Mouse (Mus musculus) lung, embryonic 16.5 days (tissue): Measurements from ENCODE around the gene Ranbp17. TPM values are rescaled to one million over a fixed set of nuclear protein-coding genes. Genes with fewer than 3 reads are reported as not detected.
A peak's percentile ranks its signal among the peaks of the same experiment; 100 is the strongest.

ENCODE experiments used
- ATAC-seq: fragments of 200-750 bp; cut with Nextera tagmentation; 2 replicates; pipeline ENCODE4 v1.8.0; 2017; ENCODE audit warnings: low read depth, mild to moderate bottlenecking, moderate library complexity
- H3K27ac ChIP-seq: fragments of 300-500 bp; sonication (generic); 2 replicates; pipeline ENCODE4 v1.5.1; 2014; ENCODE audit warnings: mild to moderate bottlenecking, control low read depth, low read length
- H3K27me3 ChIP-seq: fragments of 300-500 bp; sonication (generic); 2 replicates; pipeline ENCODE4 v1.6.1; 2014; ENCODE audit warnings: low read depth, low read length, mixed read lengths; ENCODE audit not compliant: control insufficient read depth, insufficient read depth
- H3K36me3 ChIP-seq: fragments of 300-500 bp; sonication (generic); 2 replicates; pipeline ENCODE4 v1.6.1; 2014; ENCODE audit warnings: low read length; ENCODE audit not compliant: control insufficient read depth, insufficient read depth
- H3K4me1 ChIP-seq: fragments of 300-500 bp; sonication (generic); replicated peaks from 2 replicates; pipeline ENCODE4 v1.6.1; 2014; ENCODE audit warnings: low read length, mixed read lengths; ENCODE audit not compliant: control insufficient read depth, insufficient read depth
- H3K4me2 ChIP-seq: fragments of 300-500 bp; sonication (generic); 2 replicates; pipeline ENCODE4 v1.6.1; 2014; ENCODE audit warnings: low read depth, low read length, control low read depth
- H3K4me3 ChIP-seq: fragments of 300-500 bp; sonication (generic); 2 replicates; pipeline ENCODE4 v1.5.1; 2014; ENCODE audit warnings: mild to moderate bottlenecking, low read length, control low read depth
- H3K9ac ChIP-seq: fragments of 300-500 bp; sonication (generic); 2 replicates; pipeline ENCODE4 v1.6.1; 2014; ENCODE audit warnings: low read length, control low read depth
- H3K9me3 ChIP-seq: fragments of 300-500 bp; sonication (generic); 2 replicates; pipeline ENCODE4 v1.6.1; 2016; ENCODE audit warnings: low read length; ENCODE audit not compliant: control insufficient read depth
- WGBS: fragments of 180-500 bp; shearing (Covaris S2); extraction: QIAGEN DNeasy Blood & Tissue Kit; methylation state at CpG from one replicate; pipeline ENCODE4 v1.1.7; 2014; 5-methylcytosine and 5-hydroxymethylcytosine counted together
- polyA plus RNA-seq: library from polyadenylated mRNA; unstranded; fragments of >200 nt; fragmentation: Nextera tagmentation; extraction: Ambion mirVana; gene quantifications from 2 replicates; pipeline ENCODE4 v1.2.1, GENCODE M21; 2015

Gene Ranbp17
- polyA plus RNA-seq, 1 experiment from 2014 or later, result 4.0 TPM

- peak; percentile 51; the same call in 1 of the 2 replicates for ATAC-seq
- WGBS, result 32% methylated on average over 20 of the region's 20 CpGs
- Histone ChIP-seq H3K9me3 (no peaks in the 10 kb centered on the region), H3K9ac (no peak overlapping the region), H3K4me1 (peaks cover 2% of the 10 kb centered on the region), H3K4me3 (no peak overlapping the region), H3K36me3 (no peaks in the 10 kb centered on the region), H3K27me3 (peaks cover 23% of the 10 kb centered on the region), H3K4me2 (no peak overlapping the region), H3K27ac (no peak overlapping the region)
Observed at GRCm38 (mm10) chr11:33176525-33177245, 336.9 kb downstream of the Ranbp17 start.

- no peak overlapping the region for H3K9ac ChIP-seq
- H3K36me3 ChIP-seq, result no peaks in the 10 kb centered on the region
- H3K4me2 ChIP-seq, result no peak overlapping the region
- peaks cover 2% of the 10 kb centered on the region for H3K4me1 ChIP-seq
- H3K4me3 ChIP-seq, result no peak overlapping the region
- ATAC-seq, result no peak
- H3K27me3 ChIP-seq, result peaks cover 23% of the 10 kb centered on the region
- H3K27ac ChIP-seq, result no peak overlapping the region
- WGBS, result 34% methylated on average over 2 of the region's 3 CpGs
- no peaks in the 10 kb centered on the region for H3K9me3 ChIP-seq
Observed at GRCm38 (mm10) chr11:33175768-33176167, 337.8 kb downstream of the Ranbp17 start.

GRCm38 (mm10) chr11:33170489-33170888 lies 343.1 kb downstream of the Ranbp17 start:
- H3K4me1 ChIP-seq, result no peaks in the 10 kb centered on the region
- H3K4me3 ChIP-seq, result no peak overlapping the region
- 11% methylated on average over 9 of the region's 9 CpGs for WGBS
- peaks cover 5% of the 10 kb centered on the region for H3K27me3 ChIP-seq
- no peak overlapping the region for H3K27ac ChIP-seq
- ATAC-seq, result no peak
- no peaks in the 10 kb centered on the region for H3K9me3 ChIP-seq
- H3K36me3 ChIP-seq, result no peaks in the 10 kb centered on the region
- H3K9ac ChIP-seq, result no peak overlapping the region
- no peak overlapping the region for H3K4me2 ChIP-seq

GRCm38 (mm10) chr11:33162998-33163506 lies 350.5 kb downstream of the Ranbp17 start, which contains the start of gene Npm1:
Gene Npm1, minus strand, starts transcription at chr11:33163206.
- Histone ChIP-seq H3K27ac (peak within 1 kb of the TSS; percentile 97), H3K36me3 (peaks cover 10% of the 10 kb centered on the region), H3K4me2 (peak within 1 kb of the TSS; percentile 83), H3K27me3 (no peaks in the 10 kb centered on the region), H3K4me1 (peaks cover 8% of the 10 kb centered on the region; the same call in 1 of the 2 replicates), H3K9me3 (no peaks in the 10 kb centered on the region), H3K9ac (peak within 1 kb of the TSS; percentile 96), H3K4me3 (peak within 1 kb of the TSS; percentile 98)
- ATAC-seq, result peak; percentile 97
- 2% methylated on average over 49 of the region's 49 CpGs for WGBS

- H3K4me1 ChIP-seq, result peaks cover 8% of the 10 kb centered on the region; the same call in 1 of the 2 replicates
- 2% methylated on average over 52 of the region's 53 CpGs for WGBS
- peak overlapping the region; percentile 96 for H3K9ac ChIP-seq
- H3K4me3 ChIP-seq, result peak overlapping the region; percentile 98
- H3K4me2 ChIP-seq, result peak overlapping the region; percentile 83
- peaks cover 14% of the 10 kb centered on the region for H3K36me3 ChIP-seq
- no peaks in the 10 kb centered on the region for H3K9me3 ChIP-seq
- no peaks in the 10 kb centered on the region for H3K27me3 ChIP-seq
- H3K27ac ChIP-seq, result peak overlapping the region; percentile 87
- peak; percentile 52 for ATAC-seq
Observed at GRCm38 (mm10) chr11:33162211-33162997, 351.1 kb downstream of the Ranbp17 start.

Other genes with a start within 250 kb of the Ranbp17 start
- not detected in 2 replicates for gene Gm12117, start 237.0 kb downstream of the Ranbp17 start, polyA plus RNA-seq
- gene Gabrp, start 65.2 kb upstream of the Ranbp17 start, polyA plus RNA-seq, result 0.63 and 0.96 TPM in 2 replicates
- gene D130052B06Rik, start 85.6 kb upstream of the Ranbp17 start, polyA plus RNA-seq, result not detected in 2 replicates